Mouse (Mus musculus): Measurements from ENCODE around the gene Tomt.

- TF ChIP-seq CTCF (IDR thresholded peaks at IDR 0.05; ENCODE audit: insufficient read depth, low read depth, low read length) (no peak), POLR2A (IDR thresholded peaks at IDR 0.05; ENCODE audit: insufficient read depth, low read depth, low read length) (no peak)
Measured at GRCm38 (mm10) chr7:101936996-101937395, 30.8 kb upstream of the Tomt start.

Data from olfactory bulb, adult 2 months (tissue).